Mouse (Mus musculus) CD8-positive naive resting alpha-beta T cell, adult 2 months (primary cell): ENCODE results near the gene Tnr.
"Not testable (repeated sequence)": the region's sequence is repeated elsewhere in the genome, so short reads cannot be mapped to it uniquely, and the experiment has no call there.

Experiments used
- DNase-seq, 2 experiments: peaks; one replicate each; pipeline ENCODE4 v3.0.0; 2022; ENCODE audit warnings: low read depth in 2 of 2, low spot score in 2 of 2

The Tnr gene

GRCm38 (mm10) chr1:159928681-159929335 lies 405.2 kb downstream of the Tnr start:
- DNase-seq: peak; percentile 26 to 28

- no peak for DNase-seq
These were observed 408.5 kb downstream of the Tnr start for GRCm38 (mm10) chr1:159932092-159932491.

GRCm38 (mm10) chr1:159932598-159932997 lies 409.0 kb downstream of the Tnr start:
- DNase-seq: no peak

GRCm38 (mm10) chr1:159938449-159938848 lies 414.9 kb downstream of the Tnr start:
- no peak for DNase-seq

- no peak for DNase-seq
These were observed 415.8 kb downstream of the Tnr start for GRCm38 (mm10) chr1:159939335-159939734.

GRCm38 (mm10) chr1:159953526-159953925 lies 430.0 kb downstream of the Tnr start:
- peak; percentile 14 to 26 for DNase-seq

GRCm38 (mm10) chr1:159963351-159963750 lies 439.8 kb downstream of the Tnr start:
- no peak for DNase-seq

- not testable (repeated sequence) for DNase-seq
These were observed 442.7 kb downstream of the Tnr start for GRCm38 (mm10) chr1:159966286-159966685.

GRCm38 (mm10) chr1:159968395-159968794 lies 444.8 kb downstream of the Tnr start:
- no peak for DNase-seq

- DNase-seq: no peak
These were observed 454.2 kb downstream of the Tnr start for GRCm38 (mm10) chr1:159977786-159978185.

GRCm38 (mm10) chr1:159979096-159979495 lies 455.5 kb downstream of the Tnr start:
- no peak for DNase-seq

- DNase-seq: no peak
These were observed 456.8 kb downstream of the Tnr start for GRCm38 (mm10) chr1:159980355-159980754.
